Mouse (Mus musculus) cerebellum, postnatal 10 days (tissue): Measurements from ENCODE around the gene Traf6.

Experiments used
- DNase-seq, 2 experiments: peaks; one replicate each; pipeline ENCODE4 v3.0.0; 2021; ENCODE audit warnings: mixed read lengths in 2 of 2

The Traf6 gene

DNA sequence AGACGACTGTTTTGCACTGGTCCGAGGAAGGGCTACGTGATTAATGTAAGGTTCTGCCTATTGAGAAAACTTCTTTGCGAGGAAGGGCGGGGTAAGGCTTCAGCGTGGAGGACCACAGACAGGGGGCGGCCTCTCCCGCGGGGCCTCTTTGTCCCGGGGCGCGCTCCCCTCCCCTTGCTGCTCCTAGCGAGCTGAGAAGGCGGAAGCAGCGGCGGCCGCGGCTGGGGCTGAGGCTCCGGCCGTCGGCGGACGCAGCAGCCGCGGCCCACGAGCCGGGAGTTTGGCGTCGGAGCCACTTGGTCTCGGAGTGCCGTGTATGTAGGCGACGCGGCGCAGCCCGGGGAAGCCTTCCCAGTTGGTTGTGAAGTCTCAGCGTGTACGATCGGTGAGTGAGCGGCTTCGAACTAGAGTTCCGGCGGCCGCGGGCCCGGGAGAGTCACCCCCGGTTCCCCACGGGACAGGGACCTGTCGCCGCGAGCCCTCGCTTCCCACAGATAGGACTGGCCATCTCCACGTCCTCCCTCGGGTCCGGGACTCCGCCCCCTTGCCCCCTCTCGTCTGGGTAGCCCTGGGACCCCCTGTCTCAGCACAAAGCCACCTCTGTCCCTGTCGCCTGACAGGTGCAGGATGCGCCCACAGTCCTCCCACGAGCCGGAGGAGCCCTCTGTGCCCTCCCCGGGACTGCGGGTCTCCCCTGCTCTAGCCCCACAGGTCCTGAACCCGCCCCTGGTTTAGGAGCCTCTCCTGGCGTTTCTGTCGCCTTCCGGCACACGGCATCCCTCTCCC is at the start of gene Traf6:
Gene Traf6, plus strand, starts transcription at position 194 of the 786 bp plus-strand sequence.
- peak; percentile 89 to 93 for DNase-seq

DNA sequence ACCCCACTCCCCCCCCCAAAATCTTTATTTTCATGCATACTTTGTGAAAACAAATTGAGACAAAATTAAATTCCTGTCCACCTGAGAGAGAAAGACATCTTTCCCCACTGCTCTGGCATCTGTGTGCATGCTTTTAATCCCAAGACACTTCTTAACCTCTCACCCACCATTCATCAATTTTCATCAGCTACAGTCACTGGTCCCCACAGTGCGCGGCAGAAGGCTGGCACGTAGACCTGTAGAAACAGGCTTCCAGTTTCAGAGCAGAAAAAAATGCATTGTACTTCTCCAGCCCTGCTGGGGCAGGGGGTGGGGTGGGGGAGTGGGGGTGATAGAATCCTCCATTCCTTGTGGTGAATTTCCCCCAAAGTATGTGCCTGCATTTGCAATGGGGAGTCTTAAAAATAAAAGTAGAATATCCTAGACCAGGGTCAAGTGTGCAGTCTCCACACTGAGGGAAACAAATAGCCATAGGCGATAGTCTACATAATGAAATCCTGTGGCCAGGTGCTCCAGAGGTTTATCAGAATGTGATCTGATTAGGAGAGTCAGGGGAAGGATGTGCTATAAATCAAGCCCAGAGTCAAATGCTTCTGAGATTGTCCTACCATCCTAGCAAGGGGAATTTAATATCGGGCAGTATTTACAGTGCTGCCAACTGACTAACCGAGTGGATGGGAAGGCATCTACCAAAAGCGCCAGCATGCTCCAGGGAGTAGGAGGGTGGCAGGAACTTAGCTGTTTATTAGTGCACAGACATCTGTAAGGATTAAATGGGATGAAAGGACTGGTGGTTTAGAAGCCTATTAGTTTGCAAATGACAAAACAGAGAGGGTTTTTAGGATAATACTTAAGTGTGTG is 39.0 kb upstream of the Traf6 start:
- DNase-seq = no peak

DNA sequence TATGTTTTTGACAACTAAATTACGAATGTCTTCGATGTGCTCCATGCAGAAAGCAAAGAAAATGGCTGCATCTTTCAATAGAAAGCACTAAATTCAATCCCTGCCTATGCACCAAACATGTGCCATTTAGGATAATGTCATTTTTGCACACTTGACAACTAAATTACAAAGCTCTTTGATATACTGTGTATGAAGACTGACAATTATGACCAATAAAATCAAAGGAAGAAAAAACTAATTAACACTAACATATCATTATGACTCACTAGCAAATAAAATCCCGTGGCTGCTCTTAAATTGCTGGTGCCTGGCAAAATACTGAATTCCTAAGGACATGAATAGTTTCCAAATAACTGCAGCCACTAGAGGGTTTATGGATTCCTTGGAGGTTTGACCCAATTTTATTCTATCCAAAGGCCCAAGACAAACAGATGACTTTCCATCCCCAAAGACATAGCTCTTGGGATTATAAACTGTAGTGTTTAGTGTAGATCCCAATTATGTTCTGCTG is 38.3 kb upstream of the Traf6 start:
- DNase-seq = no peak

DNA sequence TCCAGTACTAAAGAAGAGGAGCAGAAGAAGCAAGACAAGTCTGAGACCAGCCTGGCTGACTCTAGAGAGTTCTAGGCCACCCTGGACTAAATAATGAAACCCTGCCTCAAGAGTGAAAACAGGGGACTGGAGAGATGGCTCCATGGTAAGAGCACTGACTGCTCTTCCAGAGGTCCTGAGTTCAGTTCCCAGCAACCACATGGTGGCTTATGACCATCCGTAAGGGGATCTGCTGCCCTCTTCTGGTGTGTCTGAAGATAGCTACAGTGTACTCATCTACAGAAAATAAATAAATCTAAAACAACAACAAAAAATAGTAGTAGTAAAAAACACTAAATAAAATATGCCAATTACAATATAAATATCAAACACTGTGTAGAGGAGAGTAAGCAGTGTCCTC is 32.4 kb upstream of the Traf6 start:
- no peak for DNase-seq

DNA sequence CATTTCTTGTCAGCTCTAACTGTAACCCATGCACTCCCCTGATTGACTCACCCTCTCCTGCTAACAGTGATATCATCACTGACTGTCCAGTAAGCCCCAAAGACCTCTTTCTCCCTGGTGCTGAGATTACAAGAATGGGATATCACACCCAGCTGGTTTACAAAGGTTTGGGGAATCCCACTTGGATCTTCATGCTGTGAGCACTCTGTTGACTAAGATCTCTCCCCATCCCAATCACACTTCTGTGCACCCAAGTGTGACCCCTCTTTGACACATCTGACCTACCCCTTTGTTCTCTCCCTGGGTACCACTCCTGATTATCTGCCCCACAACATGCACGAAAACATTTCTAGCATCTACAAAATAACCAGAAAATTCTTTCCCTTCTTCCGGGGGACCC is 29.9 kb upstream of the Traf6 start:
- no peak for DNase-seq

DNA sequence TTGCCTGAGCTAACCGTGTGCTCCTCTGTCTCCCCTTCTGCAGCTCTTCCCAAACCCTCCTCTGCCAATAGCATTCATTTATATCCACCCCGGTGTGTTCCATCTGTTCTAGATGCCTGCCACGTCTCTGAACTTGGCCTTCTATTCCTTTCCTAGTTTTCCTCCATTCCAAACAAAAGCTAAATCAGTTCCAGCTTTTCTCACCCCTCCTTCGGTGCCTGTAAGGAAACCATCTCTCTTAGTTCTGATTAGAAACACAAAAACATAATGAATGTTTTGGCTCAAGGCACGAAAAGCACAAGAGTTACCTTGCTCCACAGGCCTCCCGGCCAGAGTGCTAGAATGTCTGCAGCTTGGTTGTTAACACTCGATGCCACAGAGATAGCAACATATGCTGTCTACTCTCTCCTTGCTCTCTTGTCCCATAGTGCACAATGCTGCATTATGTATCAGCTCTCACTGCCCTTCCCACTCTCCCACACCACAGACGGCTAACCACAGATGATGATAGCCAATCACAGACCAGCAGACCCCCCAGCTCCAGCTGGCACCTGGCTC is 29.0 kb upstream of the Traf6 start, which contains the start of the genes Rag1 and B230118H07Rik:
Gene Rag1, minus strand, starts transcription at position 388 of the 558 bp plus-strand sequence.
Gene B230118H07Rik, minus strand, starts transcription at position 419 of the 558 bp plus-strand sequence.
- DNase-seq = peak; percentile 76 to 79

DNA sequence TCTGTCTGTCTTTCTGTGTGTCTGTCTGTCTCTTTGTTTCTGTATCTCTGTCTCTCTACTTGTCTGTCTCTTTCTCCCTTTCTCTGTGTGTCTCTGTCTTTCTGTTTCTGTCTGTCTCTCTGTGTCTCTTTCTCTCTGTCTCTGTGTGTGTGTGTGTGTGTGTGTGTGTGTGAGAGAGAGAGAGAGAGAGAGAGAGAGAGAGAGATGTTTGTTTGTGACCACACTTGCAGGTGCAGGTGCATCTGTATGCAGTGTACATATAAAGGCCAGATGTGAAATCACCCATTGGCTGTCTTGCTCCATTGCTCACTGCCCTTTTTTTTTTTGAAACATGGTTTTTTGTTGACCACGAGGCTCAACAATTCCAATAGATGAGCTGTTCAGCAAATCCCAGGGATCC is 27.8 kb upstream of the Traf6 start:
- DNase-seq = no peak

DNA sequence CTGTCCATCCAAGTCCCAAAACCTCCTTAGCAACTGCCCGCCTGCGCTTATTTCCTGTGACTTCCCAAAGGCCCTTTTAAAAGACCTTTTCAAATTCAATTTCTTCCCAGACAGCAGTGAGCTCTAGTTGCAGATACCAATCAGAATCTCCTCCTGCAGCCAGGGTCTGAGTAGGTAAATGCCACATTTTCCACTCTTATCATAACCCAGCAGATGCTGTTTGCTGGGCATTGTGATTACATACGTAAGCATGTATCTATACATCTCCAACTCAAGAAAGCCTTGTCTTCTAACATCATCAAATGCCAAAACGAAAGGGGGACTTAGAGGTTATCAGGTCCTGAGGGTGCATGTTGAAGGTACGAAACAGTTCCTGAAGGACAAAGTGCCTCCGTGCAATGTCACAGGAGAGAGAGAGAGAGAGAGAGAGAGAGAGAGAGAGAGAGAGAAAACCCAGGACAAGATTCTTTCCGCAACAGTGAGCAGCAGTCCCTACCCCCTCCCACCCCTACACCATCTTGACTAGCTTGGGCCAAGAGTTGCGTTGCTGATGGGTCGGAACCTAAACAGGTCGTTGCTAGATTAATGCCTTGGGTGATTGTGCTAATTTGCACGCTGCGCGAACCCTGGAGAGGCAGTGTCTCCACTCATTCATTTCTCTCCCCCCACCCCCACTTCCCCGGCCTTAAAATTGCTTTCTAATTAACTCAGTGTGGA is 25.9 kb upstream of the Traf6 start:
- peak in 1 of 2 experiments; percentile 26 for DNase-seq

DNA sequence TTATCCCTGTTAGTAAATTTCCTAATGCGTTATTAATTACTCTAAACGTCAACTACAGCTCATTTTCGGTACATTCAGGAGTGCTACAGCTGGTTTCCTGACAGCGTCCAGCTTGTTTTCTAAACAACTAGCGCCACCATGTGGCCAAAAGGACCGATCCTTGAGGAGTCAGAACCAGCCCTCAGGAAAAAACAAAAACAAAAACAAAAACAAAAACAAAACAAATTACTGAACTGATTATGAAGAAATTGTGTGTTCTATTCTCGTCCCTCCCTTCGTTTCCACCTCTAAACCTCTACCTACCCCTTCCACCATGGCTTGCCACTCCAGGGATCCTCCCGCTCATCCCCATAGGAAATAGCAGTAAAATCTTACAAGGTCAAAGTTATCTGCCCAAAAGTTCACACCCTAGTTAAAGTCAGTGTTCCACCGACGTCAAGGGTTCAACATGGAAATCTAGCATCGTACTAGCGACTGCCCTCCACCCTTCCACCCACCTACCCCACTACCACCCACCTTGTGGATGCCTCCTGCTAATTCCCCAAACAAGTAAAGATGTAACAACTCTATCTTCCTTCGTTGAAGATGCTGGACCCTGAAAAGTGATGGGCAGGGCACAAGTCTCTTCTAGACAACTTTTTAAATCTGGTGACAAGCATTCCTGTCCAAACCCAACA is 25.2 kb upstream of the Traf6 start:
- DNase-seq = peak; percentile 93 to 97

DNA sequence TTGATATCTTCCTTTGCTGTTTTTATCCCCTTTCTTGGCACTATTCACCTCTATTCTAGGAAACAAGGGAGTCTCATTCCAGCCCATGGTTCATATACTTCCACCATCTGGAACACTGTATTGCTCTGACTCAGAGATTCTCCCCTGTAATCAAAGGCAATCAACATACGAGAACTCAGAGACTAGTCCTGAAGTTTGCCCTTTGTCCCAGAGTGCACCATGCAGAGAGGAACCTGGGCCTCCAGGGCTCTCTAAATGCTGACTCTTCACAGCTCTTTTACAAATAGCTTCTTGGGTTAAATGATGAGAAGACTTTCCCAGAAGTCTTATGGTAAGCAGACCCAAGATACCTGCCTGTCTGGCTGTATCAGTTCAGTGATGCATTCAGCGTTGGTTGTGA is 17.7 kb upstream of the Traf6 start:
- DNase-seq = no peak

DNA sequence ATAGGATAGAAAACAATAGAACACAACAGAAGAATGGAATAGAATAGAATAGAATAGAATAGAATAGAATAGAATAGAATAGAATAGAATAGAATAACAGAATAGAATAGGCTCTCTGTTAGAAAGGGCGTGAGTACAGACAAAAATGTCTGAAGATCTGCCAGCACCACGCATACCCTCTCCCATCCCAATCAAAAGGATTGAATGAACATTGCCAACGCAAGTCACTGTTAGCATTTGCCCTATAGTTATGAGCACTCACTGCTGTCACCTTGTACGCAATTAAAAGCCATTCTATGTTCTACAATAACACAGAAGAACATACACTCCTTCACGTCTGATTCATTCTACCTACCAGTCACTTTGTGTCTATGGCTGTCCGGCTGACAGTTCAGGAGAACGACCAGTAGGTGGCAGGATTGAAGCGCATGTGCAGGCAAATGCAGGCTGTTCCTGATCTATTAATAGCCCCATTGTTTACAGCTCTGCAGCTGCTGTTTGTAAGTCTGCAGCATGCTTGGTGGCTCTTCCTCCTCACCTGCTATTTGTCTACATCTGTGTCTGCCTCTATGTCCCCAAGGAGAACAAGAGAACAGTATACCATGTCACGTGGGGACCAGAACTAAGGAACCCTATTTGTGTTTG is 13.0 kb upstream of the Traf6 start:
- DNase-seq = peak; percentile 89 to 92

DNA sequence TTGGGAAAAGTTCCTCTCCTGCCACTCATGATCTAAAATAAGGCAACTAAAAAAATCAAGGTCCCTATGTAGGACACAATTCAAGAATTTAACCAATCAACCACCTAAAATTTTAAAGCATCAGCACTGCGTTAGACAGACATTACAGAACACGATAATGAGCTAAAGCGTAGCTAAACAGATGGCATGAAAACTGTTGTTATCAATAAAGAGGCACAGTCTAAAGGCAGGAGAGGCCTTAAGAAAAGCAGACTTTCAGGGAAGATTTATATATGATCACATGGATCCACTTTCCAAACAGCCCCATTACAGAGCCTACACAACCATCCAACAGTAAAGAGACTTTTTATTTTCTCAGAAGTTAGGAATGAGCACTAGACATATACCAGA is 12.5 kb upstream of the Traf6 start:
- DNase-seq = no peak

DNA sequence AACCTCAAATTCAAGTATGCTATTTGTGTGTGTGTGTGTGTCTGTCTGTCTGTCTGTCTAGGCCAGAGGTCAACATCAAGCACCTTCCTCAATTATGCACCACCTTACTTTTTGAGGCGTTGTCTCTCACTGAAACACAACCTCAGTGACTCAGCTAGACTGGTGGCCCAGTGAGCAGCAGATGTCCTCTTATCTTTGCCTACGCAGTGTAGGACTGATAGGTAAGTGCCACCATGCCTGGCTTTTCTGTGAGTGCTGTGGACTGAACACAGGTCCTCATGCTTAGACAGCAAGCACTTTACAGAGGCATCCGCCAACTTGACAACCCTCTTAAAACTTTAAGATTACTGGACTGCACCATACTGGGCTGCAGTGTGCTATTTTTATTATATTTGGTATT is 9.5 kb upstream of the Traf6 start:
- DNase-seq = no peak

DNA sequence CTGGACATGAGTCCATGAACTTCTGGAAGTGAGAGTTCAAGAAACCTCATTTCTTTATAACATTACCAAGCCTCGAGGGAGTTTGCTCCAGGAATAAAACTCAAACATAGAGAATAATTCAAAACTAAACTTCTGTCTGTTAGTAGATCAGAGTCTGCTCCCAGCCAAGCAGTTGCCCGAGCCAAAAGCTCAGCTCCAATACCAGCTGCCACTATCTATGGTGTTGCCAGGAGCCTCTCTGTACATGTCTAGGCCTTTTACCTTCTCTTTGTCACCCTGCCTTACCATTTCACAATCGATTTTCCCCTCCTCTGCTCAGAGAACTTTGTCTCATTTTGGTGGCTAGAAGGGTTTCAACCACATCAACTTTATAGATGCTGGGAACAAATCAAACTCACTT is 4.7 kb upstream of the Traf6 start:
- DNase-seq = peak; percentile 65 to 72

DNA sequence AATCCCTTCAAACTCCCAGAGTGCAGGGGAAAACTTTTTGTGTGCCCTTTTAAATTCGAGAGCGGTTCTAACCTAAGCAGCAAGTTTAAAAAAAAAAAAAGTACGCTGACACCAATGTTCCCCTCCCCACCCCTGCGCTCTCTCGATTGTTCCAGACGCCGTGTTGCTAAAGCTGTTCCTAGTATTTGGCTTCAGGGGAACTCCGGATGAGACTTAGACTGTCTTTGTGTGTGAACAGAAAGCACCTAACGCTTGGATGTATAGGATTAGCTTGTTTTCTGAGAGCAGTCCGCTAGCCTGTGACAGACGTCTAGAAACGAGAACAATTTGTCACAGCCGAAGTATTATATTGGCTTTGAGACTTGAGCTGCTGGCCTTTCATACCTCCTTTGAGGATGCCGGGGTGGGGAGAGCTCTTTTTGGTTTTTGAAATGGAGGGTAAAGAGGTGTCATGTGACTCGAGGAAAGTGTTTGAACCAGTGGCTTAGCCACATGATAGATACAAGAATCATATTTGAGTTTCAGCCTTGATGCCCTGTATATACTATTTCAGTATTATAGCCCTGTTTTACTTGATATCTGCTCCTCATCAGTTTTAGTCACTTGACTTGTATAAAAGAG is 1.0 kb downstream of the Traf6 start:
- DNase-seq = peak in 1 of 2 experiments; percentile 25

DNA sequence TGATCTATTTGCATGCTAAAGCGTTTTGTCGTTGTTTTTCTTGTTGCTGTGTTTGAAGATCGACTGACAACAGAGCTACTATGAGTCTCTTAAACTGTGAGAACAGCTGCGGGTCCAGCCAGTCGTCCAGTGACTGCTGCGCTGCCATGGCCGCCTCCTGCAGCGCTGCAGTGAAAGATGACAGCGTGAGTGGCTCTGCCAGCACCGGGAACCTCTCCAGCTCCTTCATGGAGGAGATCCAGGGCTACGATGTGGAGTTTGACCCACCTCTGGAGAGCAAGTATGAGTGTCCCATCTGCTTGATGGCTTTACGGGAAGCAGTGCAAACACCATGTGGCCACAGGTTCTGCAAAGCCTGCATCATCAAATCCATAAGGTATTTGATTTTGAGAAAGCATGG is 6.2 kb downstream of the Traf6 start:
- DNase-seq = peak; percentile 79 to 87

DNA sequence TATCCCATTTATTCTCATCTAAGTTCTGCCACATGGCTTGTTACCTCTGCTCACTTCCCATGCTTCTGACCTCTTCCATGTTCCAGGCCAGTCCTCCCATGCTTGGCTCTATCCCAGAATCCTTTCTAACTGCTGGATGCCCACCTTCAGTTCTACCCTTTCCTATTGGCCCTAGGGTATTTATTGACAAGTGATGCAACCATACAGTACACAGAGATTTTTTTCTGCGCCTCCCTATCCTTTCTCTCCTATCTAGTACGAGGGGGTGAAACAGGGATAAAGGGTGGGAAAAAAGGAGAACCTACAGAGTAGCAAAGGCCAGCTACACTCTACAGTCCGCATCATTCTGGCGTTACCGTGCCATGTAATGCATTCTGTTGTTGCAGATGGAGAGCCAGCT is 9.8 kb downstream of the Traf6 start:
- DNase-seq = no peak

DNA sequence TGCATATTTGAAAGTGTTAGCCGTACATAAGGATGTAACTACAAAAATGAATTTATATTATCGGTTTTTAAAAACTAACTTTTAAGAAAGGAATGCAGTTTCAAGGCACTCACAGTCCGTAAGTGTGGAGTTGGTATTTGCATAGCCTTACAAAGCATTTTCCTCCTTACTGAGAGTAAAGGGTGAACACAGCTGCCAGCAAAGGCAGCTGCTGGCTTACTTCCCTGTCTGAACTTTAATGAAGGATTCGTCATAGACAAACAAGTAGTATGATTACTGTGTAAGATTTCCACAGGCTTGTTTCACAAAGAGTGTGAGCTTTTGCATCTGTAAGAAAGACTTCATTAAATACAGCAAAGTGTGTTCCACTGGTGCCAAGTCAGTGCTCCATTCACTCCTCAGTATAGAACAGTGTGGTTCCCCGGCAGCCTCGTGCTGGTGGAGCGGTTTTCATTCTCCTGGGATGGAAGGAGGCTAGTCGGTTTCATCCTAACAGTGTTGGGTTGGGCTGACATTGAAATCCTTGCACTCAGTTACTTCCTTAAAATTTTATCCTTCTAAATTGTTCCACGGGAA is 12.1 kb downstream of the Traf6 start:
- DNase-seq = no peak

DNA sequence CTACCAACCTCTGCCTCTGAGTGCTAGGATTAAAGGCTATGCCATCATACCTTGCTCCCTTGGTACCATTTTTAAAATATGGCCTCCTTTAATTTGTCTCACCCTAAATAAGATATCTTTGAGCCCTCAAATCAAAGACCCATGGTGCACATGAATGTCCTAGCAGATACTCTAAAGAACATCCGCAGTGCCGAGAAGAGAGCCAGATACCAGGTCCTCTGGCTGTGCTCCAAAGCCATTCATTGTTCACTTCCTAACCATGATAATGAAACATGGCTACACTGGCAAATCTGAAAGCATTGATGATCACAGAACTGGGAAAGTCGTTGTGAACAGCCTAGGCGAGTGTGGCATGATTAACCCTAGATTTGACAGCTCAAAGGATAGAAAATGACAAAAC is 14.8 kb downstream of the Traf6 start:
- no peak for DNase-seq

DNA sequence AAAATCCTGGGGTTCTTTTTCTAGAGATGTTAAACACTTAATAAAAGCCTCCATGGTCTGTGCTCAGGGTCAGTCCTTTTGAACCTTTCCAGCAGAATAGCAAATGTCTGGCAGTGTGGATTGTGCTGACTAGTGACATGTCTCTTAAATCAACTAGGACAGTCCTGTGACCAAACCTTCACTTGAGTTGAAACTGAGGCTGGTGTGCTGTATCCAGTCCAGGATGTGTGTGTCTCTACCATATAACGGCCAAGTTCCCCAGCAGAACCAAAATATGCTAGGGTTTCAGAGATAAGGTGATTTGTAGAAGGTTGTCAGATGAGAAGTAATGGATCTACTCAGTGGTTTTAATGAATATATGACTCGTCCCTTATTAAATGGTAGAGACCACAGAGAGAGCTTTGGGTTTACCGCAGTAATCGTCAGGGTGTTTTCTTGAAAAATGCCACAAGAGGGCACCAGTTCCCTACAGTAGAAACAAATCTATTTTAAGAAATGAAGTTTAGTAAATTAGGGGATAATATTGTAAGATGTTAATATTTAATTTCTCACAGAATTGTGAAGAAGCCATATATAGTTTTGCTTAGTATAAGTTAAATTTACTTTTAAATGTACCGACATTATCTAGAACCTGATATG is 15.5 kb downstream of the Traf6 start:
- peak; percentile 49 to 65 for DNase-seq
